Mouse (Mus musculus) erythroblast, embryonic 14.5 days (primary cell): ENCODE data around the gene Ldlrad3. TPM values are rescaled to one million over a fixed set of nuclear protein-coding genes. Genes with fewer than 3 reads are reported as not detected.

Experiments used
- H3K27me3 ChIP-seq: 2 replicates; pipeline ENCODE4 v1.6.1; 2012; ENCODE audit warnings: inconsistent platforms; ENCODE audit not compliant: control insufficient read depth
- H3K36me3 ChIP-seq: 2 replicates; pipeline ENCODE4 v1.6.1; 2012; ENCODE audit warnings: mild to moderate bottlenecking, inconsistent platforms; ENCODE audit not compliant: control insufficient read depth
- H3K4me1 ChIP-seq: 2 replicates; pipeline ENCODE4 v1.6.1; 2012; ENCODE audit warnings: inconsistent platforms; ENCODE audit not compliant: control insufficient read depth
- H3K4me3 ChIP-seq: replicated peaks from 2 replicates; pipeline ENCODE3; 2012; ENCODE audit warnings: moderate library complexity, mild to moderate bottlenecking, inconsistent platforms
- H3K9me3 ChIP-seq: 2 replicates; pipeline ENCODE4 v1.6.1; 2012; ENCODE audit warnings: low read length, inconsistent platforms, mixed read lengths; ENCODE audit not compliant: control insufficient read depth
- GATA1 ChIP-seq: IDR thresholded peaks from 2 replicates; pipeline ENCODE4 v1.6.1; 2012; ENCODE audit warnings: low read length, inconsistent platforms, mixed read lengths
- TAL1 ChIP-seq: IDR thresholded peaks from 3 replicates; pipeline ENCODE4 v1.6.1; 2012; ENCODE audit warnings: low read length, inconsistent platforms, mixed read lengths
- polyA plus RNA-seq: library from polyadenylated mRNA; stranded (reverse); fragments of >175 nt; gene quantifications from 2 replicates; pipeline ENCODE4 v1.2.3, GENCODE M21; 2012

The Ldlrad3 gene
- polyA plus RNA-seq, 1 experiment = not detected

GRCm38 (mm10) chr2:102076237-102076636 lies 109.9 kb downstream of the Ldlrad3 start:
- Histone ChIP-seq H3K27me3 (no peaks in the 10 kb centered on the region), H3K9me3 (peaks cover 2% of the 10 kb centered on the region; the same call in 1 of the 2 replicates), H3K36me3 (no peaks in the 10 kb centered on the region), H3K4me1 (no peaks in the 10 kb centered on the region), H3K4me3 (no peak overlapping the region)
- TF ChIP-seq GATA1 (no peak), TAL1 (no peak)

DNA sequence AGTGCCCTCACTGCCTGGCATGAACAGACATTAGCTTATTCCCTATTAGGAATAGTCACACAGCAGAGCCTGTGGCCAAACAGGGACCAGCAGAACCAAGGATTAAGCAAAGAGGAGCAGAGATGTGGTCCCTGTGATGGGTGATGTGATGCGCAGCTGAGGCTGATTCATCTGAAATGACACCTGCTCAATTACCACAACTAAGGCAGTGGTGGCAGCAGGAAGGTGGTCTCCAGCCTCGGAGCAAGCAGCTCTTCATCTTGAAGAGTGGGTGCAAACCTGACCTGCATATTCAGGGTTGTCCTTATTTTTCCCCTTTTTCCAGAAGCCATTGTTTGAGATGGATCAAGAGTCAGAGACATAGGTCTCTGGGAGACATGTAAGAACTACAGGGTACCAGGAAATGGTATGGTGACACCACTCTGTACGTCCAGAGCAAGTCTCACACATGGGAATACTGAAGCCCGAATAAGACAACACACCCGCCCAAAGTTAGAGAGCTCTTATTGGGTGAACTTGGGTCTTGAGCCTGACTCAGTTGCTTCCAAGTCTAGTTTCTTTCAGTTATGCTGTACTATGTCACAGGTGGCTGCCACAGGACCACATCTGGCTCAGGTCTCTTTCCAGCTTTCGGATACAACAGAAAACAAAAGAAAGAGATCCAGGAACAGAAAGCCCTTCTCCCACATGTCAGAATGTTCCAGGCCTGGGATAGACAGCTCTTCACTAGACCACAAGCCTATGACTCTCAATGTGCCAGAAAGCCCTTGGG lies 112.7 kb downstream of the Ldlrad3 start:
- no peaks in the 10 kb centered on the region for H3K9me3 ChIP-seq
- no peaks in the 10 kb centered on the region for H3K27me3 ChIP-seq
- TF ChIP-seq TAL1 = no peak
- TF ChIP-seq GATA1 = no peak
- H3K36me3 ChIP-seq = no peaks in the 10 kb centered on the region
- no peaks in the 10 kb centered on the region for H3K4me1 ChIP-seq
- H3K4me3 ChIP-seq = no peak overlapping the region

DNA sequence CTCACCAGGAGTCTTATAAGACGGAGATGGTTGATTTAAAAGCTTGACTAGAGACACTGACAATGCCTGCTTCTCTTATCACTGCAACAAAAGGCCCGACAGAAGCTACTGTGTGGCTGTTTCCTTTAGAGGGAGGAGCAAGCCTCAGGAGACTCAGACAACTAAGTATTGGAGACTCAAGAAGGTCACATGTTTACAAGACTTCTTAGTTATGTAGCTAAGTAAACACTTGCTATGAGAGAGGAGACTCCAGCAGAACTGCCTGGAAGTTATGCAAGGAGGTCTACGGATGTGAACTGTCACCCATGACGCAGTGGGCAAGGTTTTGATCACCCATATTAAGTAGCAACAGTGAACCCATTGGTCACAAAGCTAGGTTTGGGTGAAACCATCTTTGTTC lies 113.3 kb downstream of the Ldlrad3 start:
- Histone ChIP-seq H3K4me1 (no peaks in the 10 kb centered on the region), H3K9me3 (no peaks in the 10 kb centered on the region), H3K36me3 (no peaks in the 10 kb centered on the region), H3K4me3 (no peak overlapping the region), H3K27me3 (no peaks in the 10 kb centered on the region)
- TF ChIP-seq GATA1 (no peak), TAL1 (no peak)

DNA sequence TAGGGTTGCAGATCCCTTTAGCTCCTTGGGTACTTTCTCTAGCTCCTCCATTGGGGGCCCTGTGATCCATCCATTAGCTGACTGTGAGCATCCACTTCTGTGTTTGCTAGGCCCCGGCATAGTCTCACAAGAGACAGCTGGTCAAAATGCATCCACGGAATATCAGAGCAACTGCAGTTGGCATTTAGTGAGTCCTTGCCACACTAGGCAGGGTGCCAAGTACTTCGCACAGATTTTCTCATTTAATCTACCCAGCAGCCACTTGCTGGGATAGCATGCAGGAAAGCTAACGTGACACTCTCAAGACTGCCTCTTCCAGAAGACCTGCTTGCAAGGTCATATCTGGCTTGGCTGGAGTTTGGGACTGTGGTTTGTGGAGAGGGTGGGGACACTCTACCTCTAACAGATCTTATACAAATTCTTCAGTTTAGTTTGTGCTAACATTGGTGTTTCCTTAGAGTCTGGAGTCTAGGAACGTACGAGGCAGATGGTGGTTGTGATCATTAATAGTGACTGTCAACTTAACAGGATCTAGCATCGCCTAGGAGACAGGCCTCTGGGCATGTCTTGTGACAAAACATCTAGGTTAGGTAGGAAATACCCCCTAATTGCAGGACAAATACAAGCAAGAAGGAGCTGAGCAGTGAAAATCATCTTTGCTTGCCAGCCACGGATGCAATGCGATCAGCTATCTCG lies 115.0 kb downstream of the Ldlrad3 start:
- H3K27me3 ChIP-seq = no peaks in the 10 kb centered on the region
- no peak overlapping the region for H3K4me3 ChIP-seq
- TF ChIP-seq GATA1 = no peak
- no peak for TF ChIP-seq TAL1
- no peaks in the 10 kb centered on the region; the same call in 1 of the 2 replicates for H3K9me3 ChIP-seq
- no peaks in the 10 kb centered on the region for H3K36me3 ChIP-seq
- no peaks in the 10 kb centered on the region for H3K4me1 ChIP-seq

DNA sequence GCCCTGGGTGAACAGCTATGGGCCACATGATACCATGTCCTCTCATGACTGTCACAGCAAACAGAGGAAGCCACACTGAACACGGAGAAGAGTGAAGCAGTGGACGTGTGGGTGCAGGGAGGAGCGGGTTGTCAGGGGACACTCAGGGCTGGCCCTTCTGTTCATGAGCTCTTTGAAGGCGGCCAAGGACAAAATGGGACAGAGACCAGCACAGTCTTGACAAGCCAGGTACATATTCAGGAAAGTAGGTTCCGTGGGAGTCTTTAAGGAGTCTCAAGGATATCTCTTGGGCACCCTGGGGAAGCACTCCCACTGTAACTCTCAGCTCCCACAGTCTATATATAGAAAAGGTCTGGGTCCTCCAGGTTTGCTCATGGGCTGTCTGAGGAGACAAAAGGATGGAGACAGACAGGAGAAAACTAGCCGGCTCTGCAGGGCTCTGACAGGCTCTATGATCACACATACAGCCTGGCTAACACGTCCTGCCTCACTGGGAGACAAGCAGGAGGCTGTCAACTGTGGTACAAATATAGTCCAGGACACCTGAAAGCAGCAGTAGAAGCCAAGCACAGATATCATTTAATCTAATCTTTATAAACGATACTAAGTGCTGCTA lies 121.3 kb downstream of the Ldlrad3 start:
- Histone ChIP-seq H3K9me3 (no peaks in the 10 kb centered on the region; the same call in 1 of the 2 replicates), H3K4me3 (no peak overlapping the region), H3K4me1 (no peaks in the 10 kb centered on the region), H3K36me3 (no peaks in the 10 kb centered on the region), H3K27me3 (no peaks in the 10 kb centered on the region)
- TF ChIP-seq TAL1 (no peak), GATA1 (no peak)

GRCm38 (mm10) chr2:102063906-102064505 lies 122.2 kb downstream of the Ldlrad3 start:
- no peak overlapping the region for H3K4me3 ChIP-seq
- no peaks in the 10 kb centered on the region for H3K27me3 ChIP-seq
- H3K4me1 ChIP-seq = no peaks in the 10 kb centered on the region
- H3K9me3 ChIP-seq = no peaks in the 10 kb centered on the region; the same call in 1 of the 2 replicates
- no peak for TF ChIP-seq TAL1
- TF ChIP-seq GATA1 = no peak
- no peaks in the 10 kb centered on the region for H3K36me3 ChIP-seq

GRCm38 (mm10) chr2:102062861-102063468 lies 123.2 kb downstream of the Ldlrad3 start:
- H3K27me3 ChIP-seq = no peaks in the 10 kb centered on the region
- no peaks in the 10 kb centered on the region; the same call in 1 of the 2 replicates for H3K9me3 ChIP-seq
- no peak for TF ChIP-seq GATA1
- no peak for TF ChIP-seq TAL1
- no peaks in the 10 kb centered on the region for H3K36me3 ChIP-seq
- no peak overlapping the region for H3K4me3 ChIP-seq
- no peaks in the 10 kb centered on the region for H3K4me1 ChIP-seq

- Histone ChIP-seq H3K27me3 (no peaks in the 10 kb centered on the region), H3K9me3 (no peaks in the 10 kb centered on the region; the same call in 1 of the 2 replicates), H3K36me3 (no peaks in the 10 kb centered on the region; the same call in 1 of the 2 replicates), H3K4me1 (no peaks in the 10 kb centered on the region), H3K4me3 (no peak overlapping the region)
- TF ChIP-seq TAL1 (no peak), GATA1 (no peak)
These were observed 124.3 kb downstream of the Ldlrad3 start for GRCm38 (mm10) chr2:102061921-102062320.
